Mouse (Mus musculus) right cerebral cortex, postnatal 25 days (tissue): Measurements from ENCODE around the gene Clp1.
"Not testable (repeated sequence)": the region's sequence is repeated elsewhere in the genome, so short reads cannot be mapped to it uniquely, and the experiment has no call there.

Experiments used
- DNase-seq: peaks from one replicate; pipeline ENCODE4 v3.0.0; 2022

Gene Clp1

GRCm38 (mm10) chr2:84737451-84737925 lies 10.3 kb upstream of the Clp1 start:
- no peak for DNase-seq

GRCm38 (mm10) chr2:84736312-84737161 lies 9.4 kb upstream of the Clp1 start:
- DNase-seq = peak; percentile 15

GRCm38 (mm10) chr2:84735346-84735920 lies 8.3 kb upstream of the Clp1 start:
- DNase-seq = no peak

- DNase-seq = no peak
Measured at GRCm38 (mm10) chr2:84734919-84735318, 7.8 kb upstream of the Clp1 start.

DNA sequence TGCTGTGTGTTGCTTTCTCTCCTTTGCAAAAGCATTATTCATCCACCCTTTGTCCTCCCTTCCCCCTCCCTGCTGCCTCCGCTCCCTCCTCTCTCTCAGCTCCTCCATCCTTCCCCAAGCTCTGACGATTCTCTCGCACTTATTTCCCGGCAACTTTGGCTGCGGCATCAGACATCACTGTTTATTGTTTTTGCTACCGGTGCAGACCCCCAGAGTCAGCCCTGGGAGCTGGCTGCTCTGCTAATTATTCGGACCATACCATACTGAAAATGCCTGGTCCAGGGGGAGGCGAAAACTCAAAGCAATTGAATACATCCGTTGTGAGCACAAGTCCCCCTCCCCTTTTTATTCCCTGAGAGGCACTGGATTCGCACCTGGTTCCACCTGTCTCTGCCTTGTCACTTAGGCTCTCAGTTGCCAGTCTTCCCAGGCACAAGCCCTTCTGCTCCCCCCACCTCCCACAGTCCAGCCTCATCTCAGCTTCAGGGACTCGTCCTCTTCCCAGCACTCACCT lies 7.3 kb upstream of the Clp1 start:
- DNase-seq = peak; percentile 56

GRCm38 (mm10) chr2:84733579-84734300 lies 6.6 kb upstream of the Clp1 start, which contains the start of gene Ypel4:
TSS of gene Ypel4 (plus strand) at chr2:84734058.
- peak; percentile 73 for DNase-seq

- no peak for DNase-seq
Measured at GRCm38 (mm10) chr2:84732394-84732793, 5.2 kb upstream of the Clp1 start.

DNA sequence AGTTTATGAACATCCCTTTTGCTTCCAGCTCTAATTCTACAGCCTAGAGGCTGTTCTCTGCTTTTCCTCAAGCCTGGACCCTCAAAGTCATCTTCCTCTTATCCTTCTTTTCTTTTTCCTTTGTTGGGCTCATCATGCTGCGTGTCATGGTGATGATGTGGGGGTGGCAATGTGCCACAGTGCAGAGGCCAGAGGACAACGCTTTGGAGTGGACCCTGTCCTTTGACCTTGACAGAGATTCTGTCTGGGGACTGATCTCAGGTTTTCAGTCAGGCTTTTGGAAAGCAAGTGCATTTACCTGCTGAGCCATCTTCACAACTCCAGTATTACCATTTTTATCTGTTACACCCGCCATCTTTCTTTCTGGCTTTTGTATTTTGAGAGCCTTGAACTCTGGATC lies 4.1 kb upstream of the Clp1 start:
- no peak for DNase-seq

DNA sequence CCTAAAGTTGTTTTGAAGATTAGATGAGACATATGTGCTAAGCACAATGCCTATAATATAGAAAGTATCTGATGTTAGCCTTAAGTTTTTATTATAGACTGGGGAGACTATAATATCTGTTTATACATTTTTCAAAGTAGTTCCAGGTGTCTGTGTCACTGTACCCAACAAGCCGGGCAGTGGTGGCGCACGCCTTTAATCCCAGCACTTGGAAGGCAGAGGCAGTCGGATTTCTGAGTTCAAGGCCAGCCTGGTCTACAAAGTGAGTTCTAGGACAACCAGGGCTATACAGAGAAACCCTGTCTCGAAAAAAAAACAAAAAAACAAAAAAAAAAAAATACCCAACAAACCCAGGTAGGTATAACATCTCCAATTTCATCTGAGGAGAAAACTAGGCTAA lies 1.0 kb upstream of the Clp1 start:
- DNase-seq = not testable (repeated sequence)

GRCm38 (mm10) chr2:84726716-84727115 lies 434 bp downstream of the Clp1 start:
- no peak for DNase-seq

DNA sequence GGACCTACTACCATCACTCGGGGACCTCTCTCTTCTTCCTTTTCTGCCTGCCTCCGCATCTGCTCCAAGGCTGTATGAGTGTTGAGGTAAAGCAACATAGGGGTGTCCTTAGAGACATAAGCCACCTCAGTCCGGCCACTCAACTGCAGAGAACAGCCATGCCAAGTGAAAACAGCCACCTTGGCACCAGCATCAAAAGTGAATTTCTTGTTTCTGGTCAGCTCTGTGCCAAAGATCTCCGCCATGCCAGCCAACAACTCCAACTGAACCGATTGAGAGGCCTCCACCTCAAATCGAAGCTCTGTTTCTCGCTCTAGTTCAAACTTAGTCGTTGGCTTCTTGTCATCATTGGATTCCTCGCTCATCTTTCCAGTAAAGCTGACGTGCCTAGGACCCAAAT lies 1.4 kb downstream of the Clp1 start:
- DNase-seq = no peak

DNA sequence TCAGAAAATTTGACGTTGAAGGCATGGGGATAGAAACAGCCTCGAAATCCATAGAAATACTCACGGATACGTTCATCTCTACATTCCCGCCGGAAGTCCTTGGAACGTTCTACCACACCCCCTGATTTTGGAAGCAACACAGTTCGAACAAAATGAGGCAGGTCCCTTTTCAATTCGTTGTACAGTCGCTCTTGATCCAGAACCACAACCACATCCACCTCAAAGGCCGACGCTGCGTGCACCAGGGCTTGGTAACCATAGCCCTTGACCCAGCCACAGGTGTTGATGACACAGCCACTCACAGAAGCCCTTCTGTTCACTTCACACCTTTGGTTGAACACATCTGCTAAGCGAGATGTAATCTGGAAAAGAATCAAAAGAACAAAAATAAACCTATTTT lies 3.3 kb downstream of the Clp1 start:
- DNase-seq = no peak

DNA sequence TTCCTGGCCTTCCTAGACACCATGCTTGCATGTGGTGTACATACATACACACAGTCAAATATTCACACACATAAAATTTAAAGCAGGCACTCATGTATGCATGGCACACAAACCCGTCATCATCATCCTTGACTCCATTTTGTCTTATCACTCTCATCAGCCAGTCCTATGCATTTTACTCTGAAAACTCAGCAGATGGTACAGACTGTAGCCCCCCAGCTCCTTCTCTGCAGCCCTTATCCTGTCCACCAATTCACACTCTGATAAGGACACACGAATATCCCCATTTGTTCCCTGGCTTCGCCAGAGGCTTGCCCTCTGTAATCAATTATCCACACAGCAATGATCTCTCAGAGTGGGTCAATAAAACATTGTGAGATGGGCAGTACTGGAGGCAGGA lies 6.0 kb downstream of the Clp1 start:
- no peak for DNase-seq

DNA sequence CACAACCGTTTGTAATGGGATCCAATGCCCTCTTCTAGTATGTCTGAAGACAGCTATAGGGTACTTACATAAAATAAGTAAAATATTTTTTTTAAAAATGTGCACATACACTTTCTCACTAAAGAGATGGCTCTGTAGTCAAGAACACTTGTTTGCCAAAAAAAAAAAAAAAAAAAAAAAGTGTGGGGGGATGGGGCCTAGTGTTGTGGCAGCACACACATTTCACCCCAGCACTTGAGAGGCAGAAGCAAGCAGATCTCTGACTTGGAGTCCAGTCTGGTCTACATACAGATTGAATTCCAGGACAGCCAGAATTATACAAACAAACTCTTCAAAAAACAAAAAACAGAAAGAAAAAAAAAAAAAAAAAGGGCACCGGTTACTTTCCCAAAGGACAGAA lies 6.4 kb downstream of the Clp1 start:
- no peak for DNase-seq

- DNase-seq = no peak
Measured at GRCm38 (mm10) chr2:84717357-84717756, 9.8 kb downstream of the Clp1 start.

GRCm38 (mm10) chr2:84716423-84717355 lies 10.5 kb downstream of the Clp1 start:
- no peak for DNase-seq

- DNase-seq = peak; percentile 71
Measured at GRCm38 (mm10) chr2:84715562-84716361, 11.4 kb downstream of the Clp1 start.

GRCm38 (mm10) chr2:84714811-84715561 lies 12.2 kb downstream of the Clp1 start, which contains the start of gene Zdhhc5:
TSS of gene Zdhhc5 (minus strand) at chr2:84715180.
- peak; percentile 99 for DNase-seq

GRCm38 (mm10) chr2:84714422-84714810 lies 12.7 kb downstream of the Clp1 start:
- DNase-seq = no peak

DNA sequence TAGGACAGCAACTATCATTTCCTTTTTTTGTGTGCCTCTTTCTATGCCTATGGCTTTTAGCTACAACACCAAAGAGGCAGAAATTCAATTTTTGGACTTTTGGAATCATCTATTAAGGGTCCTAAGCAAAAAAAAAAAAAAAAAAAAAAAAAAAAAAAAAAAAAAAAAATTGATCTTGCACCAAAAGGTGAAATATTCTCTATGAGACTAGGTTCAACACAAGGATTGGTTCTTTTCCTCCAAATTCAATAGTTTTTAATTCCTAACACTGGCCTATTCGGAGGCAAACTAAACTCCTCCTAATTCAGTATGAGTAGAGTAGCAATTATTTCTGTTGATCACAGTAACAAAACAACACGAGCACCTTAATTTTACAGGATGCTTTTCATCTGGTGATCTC lies 15.3 kb downstream of the Clp1 start:
- no peak for DNase-seq

- DNase-seq = no peak
Measured at GRCm38 (mm10) chr2:84707523-84707922, 19.6 kb downstream of the Clp1 start.
